Mouse (Mus musculus) mature B cell (primary cell): ENCODE results near the gene Acad10.
"Not testable (repeated sequence)": the region's sequence is repeated elsewhere in the genome, so short reads cannot be mapped to it uniquely, and the experiment has no call there.

ENCODE experiments used
- in situ Hi-C: fragments of 300-500 bp; cut with MboI; formaldehyde crosslinking; loops from 2 replicates; pipeline ENCODE4 v1.14.3; 2019

Acad10 gene

GRCm38 (mm10) chr5:121657656-121658055, 2.7 kb downstream of the Acad10 start:
- in situ Hi-C loops: not testable (repeated sequence)

- in situ Hi-C loops: not testable (repeated sequence)
Observed at GRCm38 (mm10) chr5:121656866-121657265, 3.4 kb downstream of the Acad10 start.

- in situ Hi-C loops: no loop called here
Observed at GRCm38 (mm10) chr5:121654526-121654925, 5.8 kb downstream of the Acad10 start.

GRCm38 (mm10) chr5:121649134-121649533, 11.2 kb downstream of the Acad10 start:
- in situ Hi-C loops: no loop called here

GRCm38 (mm10) chr5:121639601-121640000, 20.7 kb downstream of the Acad10 start:
- in situ Hi-C loops: no loop called here

- in situ Hi-C loops: no loop called here
Observed at GRCm38 (mm10) chr5:121637296-121637695, 23.0 kb downstream of the Acad10 start.

- in situ Hi-C loops: no loop called here
Observed at GRCm38 (mm10) chr5:121634668-121635067, 25.6 kb downstream of the Acad10 start.

- in situ Hi-C loops: no loop called here
Observed at GRCm38 (mm10) chr5:121632804-121633203, 27.5 kb downstream of the Acad10 start.

- in situ Hi-C loops: not testable (repeated sequence)
Observed at GRCm38 (mm10) chr5:121631106-121631647, 29.1 kb downstream of the Acad10 start.

- in situ Hi-C loops: no loop called here
Observed at GRCm38 (mm10) chr5:121627871-121628270, 32.4 kb downstream of the Acad10 start.

- in situ Hi-C loops: no loop called here
Observed at GRCm38 (mm10) chr5:121623241-121623640, 37.1 kb downstream of the Acad10 start.

- in situ Hi-C loops: no loop called here
Observed at GRCm38 (mm10) chr5:121621102-121621501, 39.2 kb downstream of the Acad10 start.

GRCm38 (mm10) chr5:121618592-121619513, 41.5 kb downstream of the Acad10 start, which contains the start of gene Acad12:
TSS of gene Acad12 (minus strand) at chr5:121618938.
- in situ Hi-C loops: no loop called here

GRCm38 (mm10) chr5:121614921-121615320, 45.4 kb downstream of the Acad10 start:
- in situ Hi-C loops: not testable (repeated sequence)

- in situ Hi-C loops: no loop called here
Observed at GRCm38 (mm10) chr5:121612036-121612435, 48.3 kb downstream of the Acad10 start.

GRCm38 (mm10) chr5:121609556-121610135, 50.7 kb downstream of the Acad10 start:
- in situ Hi-C loops: not testable (repeated sequence)

GRCm38 (mm10) chr5:121606151-121606550, 54.2 kb downstream of the Acad10 start:
- in situ Hi-C loops: no loop called here

GRCm38 (mm10) chr5:121603815-121604214, 56.5 kb downstream of the Acad10 start:
- in situ Hi-C loops: not testable (repeated sequence)

- in situ Hi-C loops: no loop called here
Observed at GRCm38 (mm10) chr5:121601547-121602299, 58.6 kb downstream of the Acad10 start.

GRCm38 (mm10) chr5:121598871-121599610, 61.3 kb downstream of the Acad10 start:
- in situ Hi-C loops: loop anchor here (5.0 kb wide), 1 partner anchor 37 kb away; no protein-coding TSS in a partner anchor

GRCm38 (mm10) chr5:121597991-121598537, 62.2 kb downstream of the Acad10 start:
- in situ Hi-C loops: loop anchor here (5.0 kb wide), 1 partner anchor 36 kb away; no protein-coding TSS in a partner anchor
